Mouse (Mus musculus) kidney, embryonic 15.5 days (tissue): ENCODE measurements at regions not wholly inside any gene's neighbourhood (a gene's known extent, or its start where the extent isn't known, plus 50 kb on each side); places are given as distances from the start of the nearest gene placed in this dataset.

ENCODE experiments used
- ATAC-seq: fragments of 200-750 bp; cut with Nextera tagmentation; replicated peaks from 2 replicates; pipeline ENCODE4 v1.8.0; 2017; ENCODE audit warnings: moderate TSS enrichment; ENCODE audit not compliant: low FRiP score
- H3K27ac ChIP-seq: fragments of 300-500 bp; sonication (generic); 2 replicates; pipeline ENCODE4 v1.5.1; 2015; ENCODE audit warnings: mild to moderate bottlenecking, inconsistent platforms
- H3K27me3 ChIP-seq: fragments of 300-500 bp; sonication (generic); 2 replicates; pipeline ENCODE4 v1.6.1; 2015; ENCODE audit warnings: inconsistent platforms
- H3K36me3 ChIP-seq: fragments of 300-500 bp; sonication (generic); 2 replicates; pipeline ENCODE4 v1.6.1; 2015; ENCODE audit warnings: inconsistent platforms
- H3K4me1 ChIP-seq: fragments of 300-500 bp; sonication (generic); 2 replicates; pipeline ENCODE4 v1.6.1; 2015; ENCODE audit warnings: inconsistent platforms
- H3K4me2 ChIP-seq: fragments of 300-500 bp; sonication (generic); 2 replicates; pipeline ENCODE4 v1.6.1; 2015; ENCODE audit warnings: moderate library complexity, mild to moderate bottlenecking, inconsistent platforms
- H3K4me3 ChIP-seq: fragments of 300-500 bp; sonication (generic); replicated peaks from 2 replicates; pipeline ENCODE4 v1.5.1; 2015; ENCODE audit warnings: mild to moderate bottlenecking, inconsistent platforms
- H3K9ac ChIP-seq: fragments of 300-500 bp; sonication (generic); 2 replicates; pipeline ENCODE4 v1.6.1; 2015; ENCODE audit warnings: mild to moderate bottlenecking, inconsistent platforms
- H3K9me3 ChIP-seq: fragments of 300-500 bp; sonication (generic); replicated peaks from 2 replicates; pipeline ENCODE4 v1.6.1; 2016; ENCODE audit warnings: inconsistent platforms
- WGBS: fragments of 180-500 bp; shearing (Covaris S2); methylation state at CpG from one replicate; pipeline ENCODE4 v1.1.7; 2015; ENCODE audit warnings: mixed read lengths; 5-methylcytosine and 5-hydroxymethylcytosine counted together

- H3K27me3 ChIP-seq = no peaks in the 10 kb centered on the region
- peaks cover 18% of the 10 kb centered on the region for H3K4me1 ChIP-seq
- no peak overlapping the region for H3K9ac ChIP-seq
- ATAC-seq = no peak
- no peak overlapping the region for H3K4me2 ChIP-seq
- no peak overlapping the region for H3K4me3 ChIP-seq
- H3K27ac ChIP-seq = peak overlapping the region; percentile 62; the same call in 1 of the 2 replicates
- H3K9me3 ChIP-seq = no peaks in the 10 kb centered on the region
- H3K36me3 ChIP-seq = no peaks in the 10 kb centered on the region
- WGBS = 14% methylated on average over 5 of the region's 5 CpGs
These were observed 462.1 kb upstream of the Nr2f2 start for GRCm38 (mm10) chr7:70828486-70829195.

DNA sequence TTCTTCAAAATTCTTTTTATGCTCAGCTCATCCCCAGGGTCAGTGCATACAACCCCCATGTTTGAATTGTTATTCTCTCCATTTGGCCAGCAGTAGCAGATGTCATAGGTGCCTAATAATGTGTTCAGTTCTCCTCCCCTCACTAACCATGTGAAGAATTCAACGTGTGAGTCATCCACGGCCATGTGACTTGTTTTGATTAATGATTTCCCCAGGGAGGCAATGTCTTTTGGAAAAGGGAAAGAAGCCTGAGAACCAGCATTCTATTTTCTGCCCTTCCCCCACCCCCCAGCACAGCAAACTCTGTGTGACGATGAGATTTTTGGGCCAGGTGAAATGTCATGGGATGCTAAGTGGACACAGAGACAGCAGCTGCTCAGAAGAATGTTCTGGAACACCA lies 459.5 kb upstream of the Nr2f2 start:
- WGBS = 32% methylated on average over 3 of the region's 3 CpGs
- 0 out of 2 replicates have a peak overlapping the region, but pooled peaks have one; percentile 28 for H3K27ac ChIP-seq
- no peak overlapping the region for H3K9ac ChIP-seq
- peaks cover 27% of the 10 kb centered on the region for H3K4me1 ChIP-seq
- no peaks in the 10 kb centered on the region for H3K9me3 ChIP-seq
- H3K4me3 ChIP-seq = no peak overlapping the region
- ATAC-seq = no peak
- H3K36me3 ChIP-seq = no peaks in the 10 kb centered on the region
- no peaks in the 10 kb centered on the region for H3K27me3 ChIP-seq
- H3K4me2 ChIP-seq = no peak overlapping the region

DNA sequence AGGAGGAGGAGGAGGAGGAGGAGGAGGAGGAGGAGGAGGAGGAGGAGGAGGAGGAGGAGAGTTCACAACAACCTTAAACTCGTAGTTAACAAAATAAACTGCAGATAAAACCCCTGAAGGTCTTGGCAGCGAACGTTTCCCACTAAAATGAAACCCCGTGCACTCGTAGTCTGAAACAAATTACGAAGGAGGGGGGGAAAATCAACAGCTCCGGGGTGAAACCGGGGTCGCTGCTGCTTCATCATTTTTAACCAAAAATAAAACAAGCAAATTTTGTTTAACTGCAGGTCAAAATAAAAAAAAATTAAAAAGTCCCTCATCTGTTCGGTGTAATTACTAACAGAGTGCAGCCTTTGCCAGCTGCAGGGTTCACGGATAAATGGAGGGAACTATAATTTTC lies 456.5 kb upstream of the Nr2f2 start:
- H3K27me3 ChIP-seq = no peaks in the 10 kb centered on the region
- H3K36me3 ChIP-seq = no peaks in the 10 kb centered on the region
- H3K4me1 ChIP-seq = peaks cover 16% of the 10 kb centered on the region; the same call in 1 of the 2 replicates
- no peak overlapping the region for H3K9ac ChIP-seq
- H3K4me2 ChIP-seq = peak overlapping the region; percentile 48
- H3K4me3 ChIP-seq = peak overlapping the region; percentile 23; the same call in 1 of the 2 replicates
- 19% methylated on average over 11 of the region's 11 CpGs for WGBS
- H3K9me3 ChIP-seq = no peaks in the 10 kb centered on the region
- peak overlapping the region; percentile 78 for H3K27ac ChIP-seq
- ATAC-seq = 0 out of 2 replicates have a peak, but pooled peaks have one; percentile 43

GRCm38 (mm10) chr7:70822310-70822821 lies 455.8 kb upstream of the Nr2f2 start:
- H3K4me2 ChIP-seq = peak overlapping the region; percentile 48
- H3K9me3 ChIP-seq = no peaks in the 10 kb centered on the region
- H3K27ac ChIP-seq = peak overlapping the region; percentile 88
- no peaks in the 10 kb centered on the region for H3K36me3 ChIP-seq
- no peak overlapping the region for H3K9ac ChIP-seq
- peak overlapping the region; percentile 12 for H3K4me3 ChIP-seq
- no peaks in the 10 kb centered on the region for H3K27me3 ChIP-seq
- peaks cover 22% of the 10 kb centered on the region; the same call in 1 of the 2 replicates for H3K4me1 ChIP-seq
- WGBS = 44% methylated on average over 9 of the region's 9 CpGs
- ATAC-seq = peak; percentile 70; the same call in 1 of the 2 replicates

DNA sequence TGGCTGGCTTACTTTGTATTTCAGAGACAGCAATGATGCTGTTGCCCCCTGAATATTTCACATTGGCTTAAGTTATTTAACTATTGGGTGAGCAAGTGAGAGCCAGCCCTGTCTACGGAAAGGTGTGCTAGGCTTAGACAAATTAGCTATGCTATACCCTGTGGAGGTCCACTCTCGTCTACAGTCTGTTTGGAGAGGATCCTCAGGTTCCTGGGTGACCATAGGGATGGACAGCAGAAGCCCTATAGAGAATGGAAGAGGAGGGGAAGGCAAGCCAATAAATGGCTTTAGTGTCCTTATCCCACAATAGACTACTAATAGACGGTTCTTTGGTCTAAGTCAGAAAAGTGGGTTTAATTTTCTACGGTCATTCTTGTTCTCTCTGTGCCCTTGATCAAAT lies 455.3 kb upstream of the Nr2f2 start:
- WGBS = 69% methylated on average over 4 of the region's 4 CpGs
- ATAC-seq = no peak

GRCm38 (mm10) chr7:70817347-70817913 lies 450.9 kb upstream of the Nr2f2 start:
- Histone ChIP-seq H3K9ac (no peak overlapping the region), H3K4me1 (peaks cover 32% of the 10 kb centered on the region), H3K4me3 (no peak overlapping the region), H3K9me3 (no peaks in the 10 kb centered on the region), H3K27me3 (no peaks in the 10 kb centered on the region), H3K27ac (peak overlapping the region; percentile 23), H3K4me2 (no peak overlapping the region), H3K36me3 (no peaks in the 10 kb centered on the region)
- ATAC-seq = no peak
- 72% methylated on average over 6 of the region's 6 CpGs for WGBS

More for the DNA sequence above, 455.3 kb upstream of the Nr2f2 start:
- Histone ChIP-seq H3K27me3 (no peaks in the 10 kb centered on the region), H3K27ac (peak overlapping the region; percentile 88), H3K4me2 (no peak overlapping the region; the same call in 1 of the 2 replicates), H3K9ac (no peak overlapping the region), H3K4me1 (peaks cover 27% of the 10 kb centered on the region; the same call in 1 of the 2 replicates), H3K36me3 (no peaks in the 10 kb centered on the region), H3K4me3 (no peak overlapping the region), H3K9me3 (no peaks in the 10 kb centered on the region)

- 66% methylated on average over 3 of the region's 3 CpGs for WGBS
These were observed 447.9 kb upstream of the Nr2f2 start for GRCm38 (mm10) chr7:70814391-70814790.

DNA sequence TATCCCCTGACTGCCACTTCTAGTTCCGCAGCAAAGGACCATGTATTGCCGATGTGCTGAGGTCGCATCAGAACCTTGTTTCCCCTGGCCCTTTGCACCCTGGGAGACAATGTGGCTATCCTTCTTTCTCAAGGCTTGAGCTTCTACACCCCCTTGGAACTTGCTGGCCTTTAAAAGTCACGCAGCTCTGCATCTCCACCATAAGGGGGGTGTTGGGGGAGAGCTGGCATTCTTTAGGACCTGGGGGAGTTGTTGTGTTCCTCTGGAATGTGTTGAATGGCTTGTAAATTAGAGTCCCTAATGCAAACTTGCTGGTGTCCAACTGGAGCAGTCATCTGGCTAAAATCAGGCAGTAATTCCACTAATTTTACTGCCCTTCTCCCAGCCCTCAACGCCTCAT lies 446.6 kb upstream of the Nr2f2 start:
- H3K36me3 ChIP-seq = no peaks in the 10 kb centered on the region
- H3K27ac ChIP-seq = peak overlapping the region; percentile 86
- H3K27me3 ChIP-seq = no peaks in the 10 kb centered on the region
- no peak overlapping the region for H3K4me3 ChIP-seq
- H3K4me2 ChIP-seq = peak overlapping the region; percentile 20; the same call in 1 of the 2 replicates
- H3K9me3 ChIP-seq = no peaks in the 10 kb centered on the region
- H3K9ac ChIP-seq = no peak overlapping the region
- 29% methylated on average over 5 of the region's 5 CpGs for WGBS
- H3K4me1 ChIP-seq = peaks cover 39% of the 10 kb centered on the region
- peak; percentile 75; the same call in 1 of the 2 replicates for ATAC-seq

More at GRCm38 (mm10) chr7:70814391-70814790, 447.9 kb upstream of the Nr2f2 start:
- ATAC-seq = no peak
- peaks cover 39% of the 10 kb centered on the region for H3K4me1 ChIP-seq
- H3K9me3 ChIP-seq = no peaks in the 10 kb centered on the region
- peak overlapping the region; percentile 59 for H3K27ac ChIP-seq
- no peak overlapping the region for H3K4me3 ChIP-seq
- H3K27me3 ChIP-seq = no peaks in the 10 kb centered on the region
- H3K9ac ChIP-seq = no peak overlapping the region
- no peaks in the 10 kb centered on the region for H3K36me3 ChIP-seq
- H3K4me2 ChIP-seq = no peak overlapping the region

- no peak overlapping the region for H3K4me3 ChIP-seq
- H3K4me2 ChIP-seq = no peak overlapping the region
- no peaks in the 10 kb centered on the region for H3K9me3 ChIP-seq
- no peaks in the 10 kb centered on the region for H3K27me3 ChIP-seq
- H3K4me1 ChIP-seq = peaks cover 25% of the 10 kb centered on the region
- no peaks in the 10 kb centered on the region for H3K36me3 ChIP-seq
- H3K27ac ChIP-seq = peak overlapping the region; percentile 73
- H3K9ac ChIP-seq = no peak overlapping the region
- 0 out of 2 replicates have a peak, but pooled peaks have one; percentile 46 for ATAC-seq
- 53% methylated on average over 18 of the region's 18 CpGs for WGBS
These were observed 444.0 kb upstream of the Nr2f2 start for GRCm38 (mm10) chr7:70810411-70811090.

- Histone ChIP-seq H3K27me3 (no peaks in the 10 kb centered on the region), H3K4me3 (no peak overlapping the region), H3K4me1 (peaks cover 6% of the 10 kb centered on the region), H3K36me3 (no peaks in the 10 kb centered on the region), H3K9ac (no peak overlapping the region), H3K27ac (peak overlapping the region; percentile 76; the same call in 1 of the 2 replicates), H3K9me3 (no peaks in the 10 kb centered on the region), H3K4me2 (no peak overlapping the region)
- ATAC-seq = no peak
- 43% methylated on average over 1 of the region's 1 CpGs for WGBS
These were observed 437.7 kb upstream of the Nr2f2 start for GRCm38 (mm10) chr7:70804281-70804680.

DNA sequence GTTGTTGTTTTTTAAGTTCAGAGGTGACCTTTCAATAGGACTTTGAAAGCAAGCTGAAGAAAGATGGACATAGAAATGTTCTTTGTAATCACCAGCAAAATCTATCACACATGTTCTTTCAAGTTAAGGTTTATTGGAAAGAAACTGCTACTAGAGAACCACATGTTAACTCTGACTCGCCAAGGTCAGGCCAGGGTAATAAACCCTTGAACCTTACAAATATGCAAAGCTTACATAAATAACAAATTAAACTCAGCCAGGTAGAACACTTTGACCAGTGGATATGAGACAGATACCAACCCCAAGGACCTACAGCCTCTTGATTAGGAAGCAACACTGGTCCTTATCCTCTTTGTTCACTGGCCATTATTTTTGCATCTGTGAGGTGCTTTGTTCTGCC lies 433.4 kb upstream of the Nr2f2 start:
- Histone ChIP-seq H3K4me2 (no peak overlapping the region), H3K9me3 (no peaks in the 10 kb centered on the region), H3K36me3 (no peaks in the 10 kb centered on the region), H3K9ac (no peak overlapping the region), H3K27me3 (no peaks in the 10 kb centered on the region), H3K4me1 (peaks cover 14% of the 10 kb centered on the region), H3K27ac (no peak overlapping the region), H3K4me3 (no peak overlapping the region)
- ATAC-seq = no peak
- 46% methylated on average over 1 of the region's 1 CpGs for WGBS
